Mouse (Mus musculus) hindbrain, embryonic 16.5 days (tissue): ENCODE data around the gene Uhrf1bp1. TPM values are rescaled to one million over a fixed set of nuclear protein-coding genes. Genes with fewer than 3 reads are reported as not detected.

Experiments used
- ATAC-seq: fragments of 200-750 bp; cut with Nextera tagmentation; 2 replicates; pipeline ENCODE4 v1.8.0; 2017; ENCODE audit warnings: moderate TSS enrichment, moderate library complexity
- H3K27ac ChIP-seq: fragments of 300-500 bp; sonication (generic); 2 replicates; pipeline ENCODE4 v1.5.1; 2014; ENCODE audit warnings: low read depth, mild to moderate bottlenecking, control low read depth, low read length, moderate library complexity
- H3K27me3 ChIP-seq: fragments of 300-500 bp; sonication (generic); replicated peaks from 2 replicates; pipeline ENCODE4 v1.6.1; 2014; ENCODE audit warnings: low read length; ENCODE audit not compliant: control insufficient read depth, insufficient read depth
- H3K36me3 ChIP-seq: fragments of 300-500 bp; sonication (generic); 2 replicates; pipeline ENCODE4 v1.6.1; 2014; ENCODE audit warnings: mild to moderate bottlenecking, low read length, moderate library complexity, mixed read lengths; ENCODE audit not compliant: control insufficient read depth, insufficient read depth
- H3K4me1 ChIP-seq: fragments of 300-500 bp; sonication (generic); 2 replicates; pipeline ENCODE4 v1.6.1; 2014; ENCODE audit warnings: low read depth, low read length; ENCODE audit not compliant: control insufficient read depth, insufficient read depth
- H3K4me2 ChIP-seq: fragments of 300-500 bp; sonication (generic); 2 replicates; pipeline ENCODE4 v1.6.1; 2014; ENCODE audit warnings: mild to moderate bottlenecking, low read length, control low read depth, moderate library complexity
- H3K4me3 ChIP-seq: fragments of 300-500 bp; sonication (generic); 2 replicates; pipeline ENCODE4 v1.5.1; 2014; ENCODE audit warnings: mild to moderate bottlenecking, low read length, control low read depth, moderate library complexity
- H3K9ac ChIP-seq: fragments of 300-500 bp; sonication (generic); 2 replicates; pipeline ENCODE4 v1.6.1; 2014; ENCODE audit warnings: low read depth, mild to moderate bottlenecking, control low read depth, low read length, moderate library complexity
- H3K9me3 ChIP-seq: fragments of 300-500 bp; sonication (generic); 2 replicates; pipeline ENCODE4 v1.6.1; 2014; ENCODE audit warnings: mild to moderate bottlenecking, low read length, moderate library complexity; ENCODE audit not compliant: control insufficient read depth
- WGBS: fragments of 180-500 bp; shearing (Covaris S2); extraction: QIAGEN DNeasy Blood & Tissue Kit; methylation state at CpG from one replicate; pipeline ENCODE4 v1.1.7; 2014; 5-methylcytosine and 5-hydroxymethylcytosine counted together
- polyA plus RNA-seq: library from polyadenylated mRNA; unstranded; fragments of >200 nt; fragmentation: Nextera tagmentation; extraction: Ambion mirVana; gene quantifications from 2 replicates; pipeline ENCODE4 v1.2.1, GENCODE M21; 2015

The Uhrf1bp1 gene
- polyA plus RNA-seq, 1 experiment from 2014 or later: 5.3 TPM

GRCm38 (mm10) chr17:27907512-27908205 is 51.4 kb downstream of the Uhrf1bp1 start:
- under 1% methylated on average over 45 of the region's 45 CpGs for WGBS
- peaks cover 32% of the 10 kb centered on the region for H3K4me1 ChIP-seq
- H3K36me3 ChIP-seq: peaks cover 7% of the 10 kb centered on the region
- H3K4me3 ChIP-seq: peak overlapping the region; percentile 72
- no peaks in the 10 kb centered on the region for H3K27me3 ChIP-seq
- peak overlapping the region; percentile 80 for H3K4me2 ChIP-seq
- peak overlapping the region; percentile 79 for H3K9ac ChIP-seq
- peak; percentile 40; the same call in 1 of the 2 replicates for ATAC-seq
- H3K9me3 ChIP-seq: no peaks in the 10 kb centered on the region
- H3K27ac ChIP-seq: peak overlapping the region; percentile 66

GRCm38 (mm10) chr17:27908206-27908887 is 52.1 kb downstream of the Uhrf1bp1 start:
- Histone ChIP-seq H3K9me3 (no peaks in the 10 kb centered on the region), H3K9ac (peak overlapping the region; percentile 91), H3K4me2 (peak overlapping the region; percentile 80), H3K36me3 (0 out of 2 replicates have a peak, but pooled peaks cover 3% of the 10 kb centered on the region), H3K27ac (peak overlapping the region; percentile 93), H3K4me1 (peaks cover 32% of the 10 kb centered on the region), H3K27me3 (no peaks in the 10 kb centered on the region), H3K4me3 (peak overlapping the region; percentile 72)
- under 1% methylated on average over 11 of the region's 12 CpGs for WGBS
- ATAC-seq: no peak

DNA sequence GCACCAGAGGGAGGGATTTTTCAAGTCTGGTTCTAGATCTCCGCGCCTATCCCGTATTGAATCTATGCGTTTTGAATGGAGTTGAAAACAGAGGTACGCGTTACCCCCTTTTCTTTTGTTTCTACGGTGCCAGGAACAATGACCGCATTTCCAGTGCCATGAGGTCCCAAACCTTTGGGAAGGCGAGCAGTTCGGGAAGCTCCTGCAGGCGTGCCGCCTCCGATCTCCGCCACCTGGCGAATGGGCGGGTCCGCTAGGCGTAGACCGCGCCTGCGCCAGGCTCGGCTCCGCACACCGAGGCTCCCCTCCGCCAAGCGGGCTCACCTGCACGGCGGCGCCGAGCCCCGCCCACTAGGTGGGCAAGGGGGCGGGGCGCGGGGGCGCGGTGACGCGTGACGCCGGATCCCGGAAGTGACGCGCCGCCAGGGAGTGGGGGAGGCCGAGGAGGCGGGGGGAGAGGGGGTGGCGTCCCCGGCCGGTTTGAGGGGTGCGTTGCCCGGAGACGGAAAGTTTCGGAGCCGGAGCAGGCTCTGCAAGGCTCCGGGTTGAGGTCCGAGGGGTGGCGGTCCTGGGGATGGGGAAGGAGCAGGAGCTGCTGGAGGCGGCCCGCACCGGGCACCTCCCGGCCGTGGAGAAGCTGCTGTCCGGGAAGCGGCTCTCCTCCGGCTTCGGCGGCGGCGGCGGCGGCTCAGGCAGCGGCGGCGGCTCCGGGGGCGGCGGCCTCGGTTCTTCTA is 52.8 kb downstream of the Uhrf1bp1 start, which contains the start of gene Anks1:
Gene Anks1 (plus strand): TSS at position 419 of the 734 bp plus-strand sequence.
- Histone ChIP-seq H3K9ac (peak within 1 kb of the TSS; percentile 91), H3K27me3 (no peaks in the 10 kb centered on the region), H3K9me3 (no peaks in the 10 kb centered on the region), H3K36me3 (no peaks in the 10 kb centered on the region), H3K4me1 (peaks cover 32% of the 10 kb centered on the region), H3K4me3 (peak within 1 kb of the TSS; percentile 72), H3K27ac (peak within 1 kb of the TSS; percentile 93), H3K4me2 (peak within 1 kb of the TSS; percentile 80)
- ATAC-seq: peak; percentile 92
- under 1% methylated on average over 72 of the region's 78 CpGs for WGBS

GRCm38 (mm10) chr17:27909622-27910500 is 53.6 kb downstream of the Uhrf1bp1 start, which contains the start of gene Taf11:
Taf11 (minus strand) TSS chr17:27909844.
- H3K4me1 ChIP-seq: peaks cover 32% of the 10 kb centered on the region
- peak within 1 kb of the TSS; percentile 93 for H3K27ac ChIP-seq
- H3K4me2 ChIP-seq: peak within 1 kb of the TSS; percentile 80
- H3K27me3 ChIP-seq: no peaks in the 10 kb centered on the region
- H3K4me3 ChIP-seq: peak within 1 kb of the TSS; percentile 72
- peak within 1 kb of the TSS; percentile 91 for H3K9ac ChIP-seq
- no peaks in the 10 kb centered on the region for H3K36me3 ChIP-seq
- 1% methylated on average over 52 of the region's 53 CpGs for WGBS
- no peaks in the 10 kb centered on the region for H3K9me3 ChIP-seq
- peak; percentile 69 for ATAC-seq

- ATAC-seq: no peak
- H3K9ac ChIP-seq: no peak overlapping the region
- H3K36me3 ChIP-seq: no peaks in the 10 kb centered on the region
- H3K4me3 ChIP-seq: no peak overlapping the region
- H3K27me3 ChIP-seq: no peaks in the 10 kb centered on the region
- no peaks in the 10 kb centered on the region for H3K9me3 ChIP-seq
- peaks cover 24% of the 10 kb centered on the region for H3K4me1 ChIP-seq
- no peak overlapping the region for H3K27ac ChIP-seq
- H3K4me2 ChIP-seq: no peak overlapping the region
- WGBS: 90% methylated on average over 7 of the region's 7 CpGs
Observed at GRCm38 (mm10) chr17:27911371-27911770, 55.1 kb downstream of the Uhrf1bp1 start.

- WGBS: 90% methylated on average over 4 of the region's 4 CpGs
- H3K27me3 ChIP-seq: no peaks in the 10 kb centered on the region
- H3K4me1 ChIP-seq: peaks cover 12% of the 10 kb centered on the region
- no peak overlapping the region for H3K27ac ChIP-seq
- H3K36me3 ChIP-seq: no peaks in the 10 kb centered on the region
- H3K4me3 ChIP-seq: no peak overlapping the region
- H3K9me3 ChIP-seq: no peaks in the 10 kb centered on the region
- H3K9ac ChIP-seq: no peak overlapping the region
- H3K4me2 ChIP-seq: no peak overlapping the region
- no peak for ATAC-seq
Observed at GRCm38 (mm10) chr17:27914742-27915141, 58.5 kb downstream of the Uhrf1bp1 start.

DNA sequence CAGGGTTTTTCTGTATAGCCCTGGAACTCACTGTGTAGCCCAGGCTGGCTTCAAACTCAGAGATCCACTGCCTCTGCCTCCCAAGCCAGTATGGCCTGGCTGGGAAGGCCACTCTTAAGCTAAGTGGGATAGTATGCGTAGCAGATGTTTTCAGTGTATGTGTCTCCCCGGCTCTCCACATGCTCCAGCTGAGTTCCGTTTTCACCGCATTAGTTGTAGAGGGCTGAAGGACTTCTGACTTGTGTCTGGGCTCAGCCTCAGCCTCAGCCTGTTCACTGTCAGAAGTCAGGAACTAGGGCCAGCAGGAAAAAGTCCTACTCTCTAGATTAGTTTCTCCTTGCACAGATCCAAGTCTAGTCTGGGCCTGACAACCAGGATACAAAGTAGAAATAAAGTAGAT is 60.1 kb downstream of the Uhrf1bp1 start:
- no peak overlapping the region for H3K4me3 ChIP-seq
- 75% methylated on average over 4 of the region's 4 CpGs for WGBS
- no peaks in the 10 kb centered on the region for H3K36me3 ChIP-seq
- peaks cover 3% of the 10 kb centered on the region; the same call in 1 of the 2 replicates for H3K4me1 ChIP-seq
- no peak overlapping the region for H3K4me2 ChIP-seq
- H3K27ac ChIP-seq: no peak overlapping the region
- no peaks in the 10 kb centered on the region for H3K9me3 ChIP-seq
- no peak overlapping the region for H3K9ac ChIP-seq
- ATAC-seq: no peak
- H3K27me3 ChIP-seq: no peaks in the 10 kb centered on the region

DNA sequence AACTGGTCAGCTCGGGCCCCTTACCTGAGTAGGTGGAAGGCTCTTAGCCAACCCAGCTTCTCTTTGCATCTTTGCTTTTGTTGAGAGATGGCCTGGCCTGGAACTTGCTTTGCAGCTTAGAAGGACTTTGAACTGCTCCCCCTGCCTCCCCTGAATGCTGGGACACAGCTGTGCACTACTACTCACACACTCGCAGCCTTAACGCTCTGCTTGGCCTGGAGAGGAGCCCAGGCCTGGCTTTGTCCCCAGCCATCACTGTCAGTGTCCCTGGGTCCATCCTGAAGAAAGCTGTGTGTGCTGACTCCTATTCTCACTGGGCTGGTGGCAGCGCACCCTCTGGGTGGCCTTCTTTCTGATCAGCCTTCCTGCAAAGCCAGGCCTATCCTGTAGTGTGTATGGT is 64.4 kb downstream of the Uhrf1bp1 start:
- H3K9me3 ChIP-seq: no peaks in the 10 kb centered on the region
- no peak overlapping the region for H3K4me2 ChIP-seq
- H3K4me3 ChIP-seq: no peak overlapping the region
- H3K27ac ChIP-seq: no peak overlapping the region
- no peaks in the 10 kb centered on the region for H3K36me3 ChIP-seq
- no peak for ATAC-seq
- WGBS: 67% methylated on average over 4 of the region's 4 CpGs
- 0 out of 2 replicates have a peak overlapping the region, but pooled peaks have one; percentile 4 for H3K9ac ChIP-seq
- no peaks in the 10 kb centered on the region for H3K27me3 ChIP-seq
- peaks cover 12% of the 10 kb centered on the region for H3K4me1 ChIP-seq
